Comparison of ENCODE assay signal across 7 mouse cellular contexts in genomic region chr3:83841095-83841850, GRCm38 (mm10). TPM values are rescaled to one million over a fixed set of nuclear protein-coding genes. Genes with fewer than 3 reads are reported as not detected.
DNase-seq lines count a peak whose midpoint lies in the region; ATAC-seq lines count a peak whose summit lies in the region.

TSS of gene Tlr2 (minus strand) at chr3:83841767.

- peak within 1 kb of the TSS; percentile 92 for H3K4me2 ChIP-seq in intestine, embryonic 15.5 days (replicated peaks)
- peak within 1 kb of the TSS; percentile 80 for H3K4me2 ChIP-seq in liver, embryonic 12.5 days

- DNase-seq in WW6 (ENCODE audit: low read depth, low spot score), result peak; percentile 34
- DNase-seq in embryo, embryonic 10 days (ENCODE audit: low spot score), result peak; percentile 53
- peak; percentile 85 to 92 for DNase-seq in monocyte, adult 2 months (ENCODE audit: low read depth in 1 of 2, low spot score in 2 of 2)
- peak; percentile 55 to 69 for DNase-seq in spleen, postnatal 10 days (ENCODE audit: low spot score in 2 of 2)

- 0 out of 2 replicates have a peak, but pooled peaks cover 3% of the 10 kb centered on the region for H3K4me1 ChIP-seq in intestine, embryonic 15.5 days (replicated peaks)
- H3K4me1 ChIP-seq in liver, embryonic 12.5 days, result peaks cover 27% of the 10 kb centered on the region

- H3K4me3 ChIP-seq in intestine, embryonic 15.5 days (replicated peaks), result peak within 1 kb of the TSS; percentile 61
- peak within 1 kb of the TSS; percentile 60 for H3K4me3 ChIP-seq in liver, embryonic 12.5 days

- H3K27me3 ChIP-seq in intestine, embryonic 15.5 days (replicated peaks), result no peaks in the 10 kb centered on the region
- H3K27me3 ChIP-seq in liver, embryonic 12.5 days (replicated peaks), result peaks cover 9% of the 10 kb centered on the region

- H3K27ac ChIP-seq in intestine, embryonic 15.5 days, result no peak within 1 kb of the TSS
- H3K27ac ChIP-seq in liver, embryonic 12.5 days, result no peak within 1 kb of the TSS

- WGBS in intestine, embryonic 15.5 days, result under 1% methylated on average over 35 of the region's 35 CpGs
- 1% methylated on average over 35 of the region's 35 CpGs for WGBS in liver, embryonic 12.5 days (ENCODE audit: insufficient replicate concordance)

- no peaks in the 10 kb centered on the region for H3K36me3 ChIP-seq in intestine, embryonic 15.5 days
- H3K36me3 ChIP-seq in liver, embryonic 12.5 days, result no peaks in the 10 kb centered on the region

- H3K9ac ChIP-seq in intestine, embryonic 15.5 days, result peak within 1 kb of the TSS; percentile 64
- peak within 1 kb of the TSS; percentile 49 for H3K9ac ChIP-seq in liver, embryonic 12.5 days

- no peaks in the 10 kb centered on the region for H3K9me3 ChIP-seq in intestine, embryonic 15.5 days
- no peaks in the 10 kb centered on the region for H3K9me3 ChIP-seq in liver, embryonic 12.5 days (replicated peaks)

- peak; percentile 59 for ATAC-seq in granulocyte monocyte progenitor cell, adult 5-6 weeks (replicated peaks; ENCODE audit: poor library complexity, severe bottlenecking)
- ATAC-seq in intestine, embryonic 15.5 days, result peak; percentile 92
- peak; percentile 76 for ATAC-seq in liver, embryonic 12.5 days

RNA-seq across cellular contexts. Expression of gene Tlr2, which starts in this region (rescaled TPM):
- 11.2 and 13.4 TPM in 2 replicates for total RNA-seq in granulocyte monocyte progenitor cell, adult 5-6 weeks (2014; fragmentation: Nextera tagmentation)
- total RNA-seq in granulocyte monocyte progenitor cell, adult 5-6 weeks (2017), result 7.8 and 14.1 TPM in 2 replicates
- polyA plus RNA-seq in intestine, embryonic 15.5 days (2015; fragmentation: Nextera tagmentation; extraction: Ambion mirVana), result 2.8 and 3.2 TPM in 2 replicates
- polyA plus RNA-seq in liver, embryonic 12.5 days (2016; fragmentation: Nextera tagmentation; extraction: Ambion mirVana), result 3.0 and 3.2 TPM in 2 replicates

Comparison
In these comparisons a context has a peak if more than half of its experiments do, and no peak if none do; other contexts are left out.
1. DNase-seq: peak in every context shown above with its lines; median percentile 88 in monocyte, adult 2 months; 62 in spleen, postnatal 10 days; 53 in embryo, embryonic 10 days; 34 in WW6.